Mouse (Mus musculus) kidney, embryonic 14.5 days (tissue): ENCODE data around the gene Esrrg. TPM values are rescaled to one million over a fixed set of nuclear protein-coding genes. Genes with fewer than 3 reads are reported as not detected.

Experiments used
- ATAC-seq: fragments of 200-750 bp; cut with Nextera tagmentation; 2 replicates; pipeline ENCODE4 v1.8.0; 2017; ENCODE audit warnings: moderate number of reproducible peaks, mild to moderate bottlenecking, moderate TSS enrichment, moderate library complexity; ENCODE audit not compliant: low FRiP score, low TSS enrichment
- H3K27ac ChIP-seq: fragments of 300-500 bp; sonication (generic); 2 replicates; pipeline ENCODE4 v1.5.1; 2014; ENCODE audit warnings: low read depth, mild to moderate bottlenecking, low read length, moderate library complexity, mixed read lengths
- H3K27me3 ChIP-seq: fragments of 300-500 bp; sonication (generic); 2 replicates; pipeline ENCODE4 v1.6.1; 2014; ENCODE audit warnings: mild to moderate bottlenecking, low read length; ENCODE audit not compliant: control insufficient read depth, insufficient read depth
- H3K36me3 ChIP-seq: fragments of 300-500 bp; sonication (generic); 2 replicates; pipeline ENCODE4 v1.6.1; 2014; ENCODE audit warnings: low read length, mixed read lengths; ENCODE audit not compliant: control insufficient read depth, insufficient read depth
- H3K4me1 ChIP-seq: fragments of 300-500 bp; sonication (generic); 2 replicates; pipeline ENCODE4 v1.6.1; 2014; ENCODE audit warnings: low read length, mixed read lengths; ENCODE audit not compliant: control insufficient read depth, insufficient read depth
- H3K4me2 ChIP-seq: fragments of 300-500 bp; sonication (generic); replicated peaks from 2 replicates; pipeline ENCODE4 v1.6.1; 2014; ENCODE audit warnings: low read depth, mild to moderate bottlenecking, low read length
- H3K4me3 ChIP-seq: fragments of 300-500 bp; sonication (generic); 2 replicates; pipeline ENCODE4 v1.5.1; 2014; ENCODE audit warnings: mild to moderate bottlenecking, low read length
- H3K9ac ChIP-seq: fragments of 300-500 bp; sonication (generic); 2 replicates; pipeline ENCODE4 v1.6.1; 2014; ENCODE audit warnings: low read depth, mild to moderate bottlenecking, low read length, moderate library complexity
- H3K9me3 ChIP-seq: fragments of 300-500 bp; sonication (generic); 2 replicates; pipeline ENCODE4 v1.6.1; 2016; ENCODE audit warnings: low read length; ENCODE audit not compliant: control insufficient read depth
- WGBS: fragments of 180-500 bp; shearing (Covaris S2); extraction: QIAGEN DNeasy Blood & Tissue Kit; methylation state at CpG from one replicate; pipeline ENCODE4 v1.1.7; 2014; 5-methylcytosine and 5-hydroxymethylcytosine counted together
- polyA plus RNA-seq: library from polyadenylated mRNA; unstranded; fragments of >200 nt; fragmentation: Nextera tagmentation; extraction: Ambion mirVana; gene quantifications from 2 replicates; pipeline ENCODE4 v1.2.1, GENCODE M21; 2014

Esrrg gene
- polyA plus RNA-seq, 1 experiment from 2014 or later = 21.5 TPM

DNA sequence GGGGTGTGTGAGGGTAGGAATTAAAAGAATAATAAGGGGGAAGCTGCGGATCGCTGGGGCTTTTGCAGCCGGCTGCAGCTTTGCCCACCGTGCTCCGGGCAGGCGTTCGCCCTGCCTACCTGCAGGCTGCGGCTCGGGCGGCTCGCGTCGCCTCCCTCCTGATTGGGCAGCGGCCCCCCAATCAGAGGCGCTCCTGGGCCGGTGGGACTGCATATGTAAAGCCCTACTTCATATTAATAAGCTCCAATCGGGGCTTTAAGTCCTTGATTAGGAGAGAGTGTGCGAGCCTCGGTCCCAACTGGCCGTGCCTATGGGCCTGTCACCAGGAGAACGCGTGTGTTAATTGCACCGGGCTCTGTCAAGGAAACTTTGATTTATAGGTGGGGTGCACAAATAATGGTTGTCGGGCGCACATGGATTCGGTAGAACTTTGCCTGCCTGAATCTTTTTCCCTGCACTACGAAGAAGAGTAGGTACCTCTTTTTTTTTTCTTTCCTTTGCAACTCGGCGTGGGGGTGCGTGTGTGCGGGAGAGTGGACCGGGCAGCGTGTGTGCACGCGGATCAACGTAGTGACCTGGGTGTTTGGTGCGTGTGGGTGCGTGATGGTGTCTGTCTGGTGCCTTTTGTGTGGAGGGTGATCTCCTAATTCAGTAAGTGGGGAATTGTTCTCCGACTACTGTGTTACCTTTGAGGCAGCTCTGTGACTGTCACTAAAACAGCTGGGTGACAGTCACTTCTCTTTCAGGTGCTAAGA, 389.2 kb downstream of the Esrrg start:
- Histone ChIP-seq H3K27ac (no peak overlapping the region), H3K4me3 (peak overlapping the region; percentile 40), H3K36me3 (no peaks in the 10 kb centered on the region), H3K9me3 (no peaks in the 10 kb centered on the region), H3K4me2 (peak overlapping the region; percentile 70), H3K9ac (peak overlapping the region; percentile 25; the same call in 1 of the 2 replicates), H3K4me1 (no peaks in the 10 kb centered on the region), H3K27me3 (peaks cover 28% of the 10 kb centered on the region)
- peak; percentile 96 for ATAC-seq
- WGBS = under 1% methylated on average over 39 of the region's 39 CpGs

DNA sequence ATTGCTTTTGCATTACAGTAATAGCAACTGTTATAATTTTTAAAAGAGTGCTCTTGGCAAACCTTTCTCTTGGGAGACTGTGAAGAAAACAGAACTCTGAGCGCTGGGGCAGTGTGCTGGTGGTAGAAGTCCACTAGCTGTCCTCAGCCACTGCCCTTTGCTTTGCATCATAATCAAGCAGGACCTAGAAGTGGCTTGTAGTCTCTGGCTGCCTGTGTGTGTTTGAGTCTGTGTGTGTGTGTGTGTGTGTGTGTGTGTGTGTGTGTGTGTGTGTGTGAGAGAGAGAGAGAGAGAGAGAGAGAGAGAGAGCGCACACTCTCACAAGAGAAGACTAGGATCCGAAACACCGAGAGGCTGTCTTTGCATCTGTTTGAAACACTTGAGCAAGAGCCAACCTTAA, 390.5 kb downstream of the Esrrg start:
- 81% methylated on average over 4 of the region's 4 CpGs for WGBS
- ATAC-seq = no peak
- no peak overlapping the region for H3K4me2 ChIP-seq
- no peaks in the 10 kb centered on the region for H3K36me3 ChIP-seq
- H3K9ac ChIP-seq = no peak overlapping the region
- H3K27me3 ChIP-seq = peaks cover 21% of the 10 kb centered on the region
- H3K4me1 ChIP-seq = no peaks in the 10 kb centered on the region
- no peak overlapping the region for H3K4me3 ChIP-seq
- no peaks in the 10 kb centered on the region for H3K9me3 ChIP-seq
- H3K27ac ChIP-seq = no peak overlapping the region

DNA sequence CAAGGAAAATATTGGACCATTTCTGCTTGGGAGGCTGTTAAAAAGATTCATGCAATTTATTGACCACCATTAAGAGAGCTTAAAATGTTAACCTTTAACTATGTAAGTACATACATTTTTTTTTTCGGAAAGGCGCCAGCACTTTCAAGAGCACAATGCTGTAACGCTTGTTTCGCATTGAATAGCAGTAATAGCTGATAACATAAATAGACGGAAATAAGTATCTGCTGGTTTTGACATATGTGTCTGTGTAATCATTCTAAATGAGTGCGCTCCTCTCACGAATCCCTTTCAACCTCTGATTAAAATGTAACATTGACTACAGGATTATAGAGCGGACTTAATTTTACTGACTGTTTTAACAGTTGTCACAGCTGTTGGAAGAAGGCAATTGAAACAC, 391.6 kb downstream of the Esrrg start:
- H3K4me3 ChIP-seq = no peak overlapping the region
- no peaks in the 10 kb centered on the region for H3K9me3 ChIP-seq
- ATAC-seq = no peak
- peaks cover 21% of the 10 kb centered on the region for H3K27me3 ChIP-seq
- no peak overlapping the region for H3K27ac ChIP-seq
- no peaks in the 10 kb centered on the region for H3K4me1 ChIP-seq
- no peak overlapping the region for H3K9ac ChIP-seq
- no peaks in the 10 kb centered on the region for H3K36me3 ChIP-seq
- H3K4me2 ChIP-seq = no peak overlapping the region
- 69% methylated on average over 8 of the region's 8 CpGs for WGBS

GRCm38 (mm10) chr1:188006820-188007491, 398.4 kb downstream of the Esrrg start:
- Histone ChIP-seq H3K9me3 (no peaks in the 10 kb centered on the region), H3K36me3 (no peaks in the 10 kb centered on the region), H3K4me3 (no peak overlapping the region), H3K9ac (no peak overlapping the region), H3K4me2 (no peak overlapping the region), H3K4me1 (no peaks in the 10 kb centered on the region), H3K27me3 (0 out of 2 replicates have a peak, but pooled peaks cover 3% of the 10 kb centered on the region), H3K27ac (no peak overlapping the region)
- WGBS = 71% methylated on average over 13 of the region's 13 CpGs
- ATAC-seq = no peak

DNA sequence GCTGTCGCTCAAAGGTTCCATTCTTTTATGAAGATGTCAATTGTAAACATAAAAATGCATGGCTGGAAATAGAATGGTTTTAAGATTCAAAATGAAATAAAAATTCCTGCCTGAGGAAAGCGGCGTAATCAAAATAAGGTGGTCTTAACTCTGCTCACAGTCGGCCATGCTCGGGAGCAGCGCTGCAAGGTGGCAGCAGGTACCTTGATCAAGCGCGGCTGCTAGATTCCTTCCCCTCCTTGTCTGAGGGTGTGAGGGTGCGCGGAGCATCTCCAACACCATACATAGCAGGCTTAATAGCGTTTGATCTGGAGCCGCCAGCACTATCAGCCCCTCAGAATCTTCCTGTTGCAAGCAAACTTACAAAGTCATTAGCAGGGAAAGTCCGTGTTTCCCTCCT, 399.9 kb downstream of the Esrrg start:
- Histone ChIP-seq H3K9ac (no peak overlapping the region), H3K9me3 (no peaks in the 10 kb centered on the region), H3K36me3 (no peaks in the 10 kb centered on the region), H3K27ac (no peak overlapping the region), H3K27me3 (no peaks in the 10 kb centered on the region), H3K4me2 (no peak overlapping the region), H3K4me1 (no peaks in the 10 kb centered on the region), H3K4me3 (no peak overlapping the region)
- ATAC-seq = no peak
- 71% methylated on average over 13 of the region's 13 CpGs for WGBS

- H3K9ac ChIP-seq = no peak overlapping the region
- no peak for ATAC-seq
- no peaks in the 10 kb centered on the region for H3K27me3 ChIP-seq
- H3K4me3 ChIP-seq = no peak overlapping the region
- no peak overlapping the region for H3K4me2 ChIP-seq
- H3K4me1 ChIP-seq = no peaks in the 10 kb centered on the region
- 47% methylated on average over 5 of the region's 5 CpGs for WGBS
- no peak overlapping the region for H3K27ac ChIP-seq
- H3K36me3 ChIP-seq = no peaks in the 10 kb centered on the region
- H3K9me3 ChIP-seq = no peaks in the 10 kb centered on the region
Observed at GRCm38 (mm10) chr1:188009868-188010267, 401.3 kb downstream of the Esrrg start.

GRCm38 (mm10) chr1:188010860-188011259, 402.3 kb downstream of the Esrrg start:
- WGBS = 75% methylated on average over 1 of the region's 1 CpGs
- H3K4me2 ChIP-seq = no peak overlapping the region

DNA sequence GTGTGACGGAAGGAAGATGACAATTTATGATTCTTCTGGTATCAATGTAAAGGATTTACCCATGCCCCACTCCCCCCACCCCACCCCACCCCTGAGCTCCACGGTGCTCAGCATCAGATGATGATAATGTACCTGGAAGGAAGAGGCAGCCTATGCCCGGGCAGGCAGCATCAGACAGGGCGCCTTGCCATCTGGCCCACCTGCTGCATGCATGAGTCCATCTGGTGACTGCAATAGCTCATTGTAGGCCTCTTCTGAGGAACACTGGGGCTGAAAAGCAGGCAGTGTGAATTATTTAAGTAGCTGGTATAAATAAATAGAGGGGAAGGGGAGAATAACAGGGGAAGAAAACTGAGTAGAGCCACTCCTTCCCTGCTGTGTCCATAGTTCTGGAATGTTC, 405.8 kb downstream of the Esrrg start:
- Histone ChIP-seq H3K4me1 (no peaks in the 10 kb centered on the region), H3K4me2 (no peak overlapping the region), H3K36me3 (no peaks in the 10 kb centered on the region), H3K9me3 (no peaks in the 10 kb centered on the region), H3K27me3 (no peaks in the 10 kb centered on the region), H3K9ac (no peak overlapping the region), H3K4me3 (no peak overlapping the region), H3K27ac (no peak overlapping the region)
- WGBS = 82% methylated on average over 4 of the region's 4 CpGs
- no peak for ATAC-seq

More at GRCm38 (mm10) chr1:188010860-188011259, 402.3 kb downstream of the Esrrg start:
- H3K4me1 ChIP-seq = no peaks in the 10 kb centered on the region
- H3K4me3 ChIP-seq = no peak overlapping the region
- no peaks in the 10 kb centered on the region for H3K9me3 ChIP-seq
- no peaks in the 10 kb centered on the region for H3K36me3 ChIP-seq
- no peak for ATAC-seq
- no peak overlapping the region for H3K27ac ChIP-seq
- no peaks in the 10 kb centered on the region for H3K27me3 ChIP-seq
- no peak overlapping the region for H3K9ac ChIP-seq
